Mouse (Mus musculus) spleen, embryonic (tissue): Measurements from ENCODE around the gene Usp20.

ENCODE experiments used
- CTCF ChIA-PET: fragments of 350-600 bp; sonication (Branson Sonifier 250); formaldehyde crosslinking; loops from one replicate; lab custom pipeline; 2022; lab: Charles Lee

Usp20 gene

GRCm38 (mm10) chr2:31068246-31069113 is 86.4 kb downstream of the Usp20 start:
- CTCF ChIA-PET, result interaction anchor here (0.6 to 0.7 kb wide), 2 partner anchors 81 to 113 kb away, joined by 3 to 5 read pairs; no protein-coding TSS in a partner anchor

DNA sequence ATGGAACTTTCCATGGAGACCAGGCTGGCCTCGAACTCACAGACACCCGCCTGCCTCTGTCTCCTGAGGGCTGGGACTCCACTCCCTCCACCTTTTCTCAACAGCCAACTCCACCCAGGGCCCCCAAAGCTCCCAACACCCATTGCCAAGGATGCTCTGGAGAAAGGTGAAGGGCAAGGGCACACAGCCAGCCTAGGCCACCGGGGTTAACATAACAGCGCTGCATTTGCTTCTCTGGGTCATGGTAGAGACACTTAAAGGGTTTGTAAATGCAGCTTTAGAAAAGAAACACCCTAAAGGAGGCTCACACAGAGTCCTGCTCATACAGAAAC is 87.0 kb downstream of the Usp20 start:
- CTCF ChIA-PET, result interaction anchor here (0.6 kb wide), 1 partner anchor 80 kb away, joined by 3 read pairs; no protein-coding TSS in a partner anchor

- CTCF ChIA-PET, result interaction anchor here (0.7 kb wide), 1 partner anchor 642 kb away, joined by 5 read pairs; no protein-coding TSS in a partner anchor
These were observed 87.4 kb downstream of the Usp20 start for GRCm38 (mm10) chr2:31069506-31069905.
